Mouse (Mus musculus) ES-Bruce4 (cell line): ENCODE data around the gene Ptpn21. TPM values are rescaled to one million over a fixed set of nuclear protein-coding genes. Genes with fewer than 3 reads are reported as not detected.

Experiments used
- H3K27ac ChIP-seq: 2 replicates; pipeline ENCODE4 v1.5.1; 2012; ENCODE audit warnings: low read length, inconsistent platforms; ENCODE audit not compliant: insufficient read depth
- H3K27me3 ChIP-seq: 2 replicates; pipeline ENCODE4 v1.6.1; 2012; ENCODE audit warnings: mild to moderate bottlenecking, low read length, inconsistent platforms; ENCODE audit not compliant: control insufficient read depth, poor library complexity, insufficient read depth, severe bottlenecking
- H3K36me3 ChIP-seq: 2 replicates; pipeline ENCODE4 v1.6.1; 2012; ENCODE audit warnings: inconsistent platforms, mild to moderate bottlenecking, low read length, moderate library complexity; ENCODE audit not compliant: control insufficient read depth, poor library complexity, insufficient read depth, severe bottlenecking
- H3K4me1 ChIP-seq: one replicate; pipeline ENCODE4 v1.8.1; 2011; ENCODE audit warnings: low read length; ENCODE audit not compliant: control insufficient read depth, insufficient read depth
- H3K4me3 ChIP-seq: 2 replicates; pipeline ENCODE4 v1.5.1; 2011; ENCODE audit warnings: low read depth, mild to moderate bottlenecking, low read length
- H3K9ac ChIP-seq: 2 replicates; pipeline ENCODE4 v1.6.1; 2012; ENCODE audit warnings: low read depth, mild to moderate bottlenecking, inconsistent platforms; ENCODE audit not compliant: poor library complexity, severe bottlenecking
- H3K9me3 ChIP-seq: replicated peaks from 2 replicates; pipeline ENCODE4 v1.6.1; 2012; ENCODE audit warnings: mild to moderate bottlenecking, low read length, inconsistent platforms; ENCODE audit not compliant: control insufficient read depth, poor library complexity, insufficient read depth, severe bottlenecking
- CTCF ChIP-seq: IDR thresholded peaks from one replicate; pipeline ENCODE4 v1.8.1; 2011; ENCODE audit warnings: low read depth, low read length
- EP300 ChIP-seq: IDR thresholded peaks from 2 replicates; pipeline ENCODE4 v1.6.1; 2011; ENCODE audit warnings: low read depth, low read length; ENCODE audit not compliant: insufficient read depth
- POLR2A ChIP-seq: IDR thresholded peaks from one replicate; pipeline ENCODE4 v1.8.1; 2011; ENCODE audit warnings: low read length; ENCODE audit not compliant: insufficient read depth
- polyA plus RNA-seq: library from polyadenylated mRNA; stranded (reverse); fragments of >200 nt; gene quantifications from 2 replicates; pipeline ENCODE4 v1.2.4, GENCODE M21; 2011; ENCODE audit warnings: low read depth; ENCODE audit not compliant: missing spikeins, insufficient read depth, insufficient read length

Ptpn21 gene
- polyA plus RNA-seq, 1 experiment, result 25.0 TPM

DNA sequence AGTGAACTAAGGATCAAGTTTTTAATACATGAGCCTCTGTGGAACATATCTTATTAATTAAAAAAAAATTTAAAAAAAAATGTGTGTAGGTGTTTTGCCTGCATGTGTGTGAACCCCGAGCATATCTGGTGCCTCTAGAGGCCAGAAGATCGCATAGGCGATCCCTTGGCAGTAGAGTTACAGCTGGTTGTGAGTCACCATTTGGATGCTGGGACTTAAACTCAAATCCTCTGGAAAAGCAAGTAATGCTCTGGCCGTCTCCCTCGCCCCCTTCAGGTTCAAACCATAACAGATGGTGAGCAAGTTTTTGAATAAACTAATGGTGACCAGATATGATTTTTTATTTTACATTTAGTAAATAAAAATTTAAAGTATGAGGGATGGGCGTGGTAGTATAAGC, 20.4 kb upstream of the Ptpn21 start:
- TF ChIP-seq POLR2A (no peak), EP300 (no peak), CTCF (no peak)
- Histone ChIP-seq H3K9me3 (no peaks in the 10 kb centered on the region), H3K4me3 (no peak overlapping the region), H3K9ac (no peak overlapping the region), H3K4me1 (no peaks in the 10 kb centered on the region), H3K27ac (no peak overlapping the region), H3K27me3 (no peaks in the 10 kb centered on the region), H3K36me3 (peaks cover 56% of the 10 kb centered on the region)

DNA sequence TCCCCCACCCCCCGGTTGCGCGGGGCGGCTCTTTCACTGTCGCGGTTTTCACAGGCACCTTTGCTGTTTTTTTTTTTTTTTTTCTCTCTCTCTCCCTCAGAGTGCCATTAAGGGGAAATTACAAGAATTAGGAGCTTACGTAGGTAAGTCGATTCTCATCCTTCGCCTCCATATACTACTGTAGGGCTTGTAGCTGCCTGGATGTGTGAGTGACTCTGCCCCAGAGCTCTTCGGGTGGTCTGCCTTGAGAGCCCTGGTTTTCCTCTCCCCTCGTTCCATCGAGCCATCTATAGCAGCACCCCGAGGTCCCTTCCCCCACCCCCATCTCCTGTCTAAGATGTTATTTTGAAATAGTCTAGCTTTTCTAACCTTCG, 10.2 kb upstream of the Ptpn21 start:
- no peaks in the 10 kb centered on the region for H3K9me3 ChIP-seq
- peak overlapping the region; percentile 90 for H3K4me3 ChIP-seq
- peak overlapping the region; percentile 97 for H3K9ac ChIP-seq
- H3K27me3 ChIP-seq, result no peaks in the 10 kb centered on the region
- TF ChIP-seq CTCF (no peak), POLR2A (no peak), EP300 (no peak)
- peak overlapping the region; percentile 38; the same call in 1 of the 2 replicates for H3K27ac ChIP-seq
- no peaks in the 10 kb centered on the region for H3K4me1 ChIP-seq
- H3K36me3 ChIP-seq, result peaks cover 4% of the 10 kb centered on the region

DNA sequence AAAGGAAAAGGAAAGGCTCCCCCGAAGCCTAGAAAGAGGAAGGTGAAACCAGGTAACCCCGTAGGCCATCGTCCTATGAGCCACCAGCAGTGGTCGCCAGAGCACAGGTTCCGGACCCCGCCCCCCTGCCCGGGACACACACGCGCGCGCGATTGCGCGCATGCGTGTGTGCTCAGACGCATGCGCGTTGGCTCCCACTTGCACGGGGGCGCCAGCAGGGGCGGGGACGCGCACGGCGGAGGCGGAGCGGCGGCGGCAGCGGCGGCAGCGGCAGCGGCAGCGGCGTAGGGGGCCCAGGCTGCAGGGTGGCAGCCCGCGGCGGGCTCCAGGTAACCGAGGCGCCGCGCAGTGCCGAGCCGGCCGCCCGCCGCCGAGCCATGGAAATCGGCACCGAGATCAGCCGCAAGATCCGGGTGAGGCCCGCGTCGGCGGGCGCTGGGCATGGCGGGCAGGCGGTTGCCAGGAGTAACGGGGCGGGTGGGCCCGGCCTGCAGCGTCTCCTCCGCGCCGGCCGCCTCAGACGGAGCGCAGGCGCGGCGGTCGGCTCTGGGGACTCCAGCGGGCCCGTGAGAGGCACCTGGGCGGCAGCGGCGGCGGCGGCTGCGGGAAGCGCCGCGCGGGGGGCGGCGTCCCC, 9.7 kb upstream of the Ptpn21 start, which contains the start of gene Zc3h14:
Gene Zc3h14 (plus strand): TSS at position 219 of the 634 bp plus-strand sequence.
- peak within 1 kb of the TSS; percentile 38; the same call in 1 of the 2 replicates for H3K27ac ChIP-seq
- H3K27me3 ChIP-seq, result no peaks in the 10 kb centered on the region
- peaks cover 4% of the 10 kb centered on the region for H3K36me3 ChIP-seq
- no peaks in the 10 kb centered on the region for H3K9me3 ChIP-seq
- TF ChIP-seq POLR2A (peak; percentile 13), CTCF (peak; percentile 62), EP300 (no peak)
- H3K4me3 ChIP-seq, result peak within 1 kb of the TSS; percentile 90
- peak within 1 kb of the TSS; percentile 97 for H3K9ac ChIP-seq
- no peaks in the 10 kb centered on the region for H3K4me1 ChIP-seq

DNA sequence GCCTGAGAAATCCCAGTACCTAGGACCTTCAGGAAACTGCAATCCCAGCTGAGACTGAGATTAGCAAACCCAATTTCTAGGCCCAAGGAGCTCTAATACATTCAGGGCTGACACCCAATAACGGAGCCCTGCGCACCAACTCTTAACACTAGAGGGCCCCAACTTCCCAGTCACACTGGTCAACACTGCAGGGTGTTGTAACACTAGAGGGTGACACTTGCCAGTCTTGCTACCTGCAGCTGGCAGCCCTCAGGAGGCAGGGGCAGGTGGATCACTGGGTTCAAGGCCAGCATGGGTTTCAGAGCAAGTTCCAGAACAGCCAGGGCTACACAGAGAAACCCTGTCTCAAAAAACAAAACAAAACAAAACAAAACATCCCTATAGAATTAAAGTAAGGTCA, 8.9 kb upstream of the Ptpn21 start:
- Histone ChIP-seq H3K27ac (no peak overlapping the region), H3K4me3 (no peak overlapping the region), H3K27me3 (no peaks in the 10 kb centered on the region), H3K9ac (no peak overlapping the region), H3K9me3 (no peaks in the 10 kb centered on the region), H3K36me3 (peaks cover 4% of the 10 kb centered on the region), H3K4me1 (no peaks in the 10 kb centered on the region)
- peak; percentile 85 for TF ChIP-seq CTCF
- TF ChIP-seq POLR2A, result no peak

DNA sequence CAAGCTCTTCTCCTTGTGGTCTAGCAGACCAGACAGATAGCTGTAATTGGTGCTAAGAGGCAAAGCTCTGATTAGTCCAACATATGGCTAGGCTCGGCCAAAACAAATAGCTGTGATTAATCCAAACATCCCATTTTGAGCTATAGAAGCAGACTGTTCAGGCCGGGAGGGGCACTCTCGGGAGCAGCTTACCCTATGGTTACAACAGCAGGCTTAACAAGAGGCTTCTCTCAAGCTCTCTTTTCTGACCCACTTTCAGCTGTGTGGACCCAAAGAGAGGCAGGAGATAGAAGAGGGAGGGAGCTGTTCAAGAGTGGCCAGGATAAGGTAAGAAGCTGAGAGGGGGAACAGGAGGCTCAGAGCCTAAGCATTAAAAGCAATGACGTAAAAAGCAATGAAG, 8.4 kb upstream of the Ptpn21 start:
- no peak overlapping the region for H3K9ac ChIP-seq
- no peak for TF ChIP-seq EP300
- H3K36me3 ChIP-seq, result peaks cover 3% of the 10 kb centered on the region
- H3K27ac ChIP-seq, result no peak overlapping the region
- H3K4me1 ChIP-seq, result no peaks in the 10 kb centered on the region
- no peaks in the 10 kb centered on the region for H3K27me3 ChIP-seq
- no peak overlapping the region for H3K4me3 ChIP-seq
- no peaks in the 10 kb centered on the region for H3K9me3 ChIP-seq

DNA sequence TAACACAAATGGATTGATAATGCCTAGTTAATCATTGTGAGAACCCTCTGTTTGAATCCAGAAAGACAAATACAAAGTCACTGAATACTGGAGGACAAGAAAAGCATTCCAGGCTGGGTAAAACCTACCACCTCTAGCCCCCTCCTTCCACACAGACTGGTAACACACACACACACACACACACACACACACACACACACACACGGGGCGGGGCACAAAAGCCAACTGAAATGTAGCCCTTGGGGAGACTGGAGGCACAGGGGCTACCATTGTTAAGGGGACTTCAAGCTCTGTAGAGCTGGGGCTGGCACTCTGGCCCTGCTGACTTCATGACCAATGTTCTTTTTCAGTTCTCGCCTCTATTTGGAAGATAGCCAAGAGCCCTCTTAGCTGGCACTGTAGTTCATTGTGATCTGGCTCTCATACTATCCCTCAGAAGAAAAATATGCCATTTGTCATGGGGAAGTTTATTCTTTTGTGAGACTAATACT, 3.9 kb upstream of the Ptpn21 start:
- Histone ChIP-seq H3K36me3 (no peaks in the 10 kb centered on the region), H3K27ac (no peak overlapping the region), H3K4me1 (no peaks in the 10 kb centered on the region), H3K9me3 (no peaks in the 10 kb centered on the region), H3K9ac (no peak overlapping the region), H3K27me3 (no peaks in the 10 kb centered on the region), H3K4me3 (no peak overlapping the region)
- TF ChIP-seq EP300, result no peak
- no peak for TF ChIP-seq CTCF
- no peak for TF ChIP-seq POLR2A
